Mouse (Mus musculus): ENCODE measurements around the gene Crtc3.

Gene Crtc3

GRCm38 (mm10) chr7:80636953-80637800 lies 51.5 kb downstream of the Crtc3 start:
- no peak for DNase-seq

- DNase-seq, result no peak
Observed at GRCm38 (mm10) chr7:80636288-80636952, 52.3 kb downstream of the Crtc3 start.

- DNase-seq, result no peak
Observed at GRCm38 (mm10) chr7:80635866-80636265, 52.8 kb downstream of the Crtc3 start.

GRCm38 (mm10) chr7:80634741-80635140 lies 53.9 kb downstream of the Crtc3 start:
- DNase-seq, result no peak

GRCm38 (mm10) chr7:80633635-80634034 lies 55.0 kb downstream of the Crtc3 start:
- DNase-seq, result no peak

- no peak for DNase-seq
Observed at GRCm38 (mm10) chr7:80631993-80632392, 56.7 kb downstream of the Crtc3 start.

- DNase-seq, result no peak
Observed at GRCm38 (mm10) chr7:80631405-80631804, 57.3 kb downstream of the Crtc3 start.

GRCm38 (mm10) chr7:80629369-80629768 lies 59.3 kb downstream of the Crtc3 start:
- no peak for DNase-seq

GRCm38 (mm10) chr7:80628708-80629183 lies 59.9 kb downstream of the Crtc3 start:
- no peak for DNase-seq

- DNase-seq, result no peak
Observed at GRCm38 (mm10) chr7:80626943-80627342, 61.7 kb downstream of the Crtc3 start.

DNA sequence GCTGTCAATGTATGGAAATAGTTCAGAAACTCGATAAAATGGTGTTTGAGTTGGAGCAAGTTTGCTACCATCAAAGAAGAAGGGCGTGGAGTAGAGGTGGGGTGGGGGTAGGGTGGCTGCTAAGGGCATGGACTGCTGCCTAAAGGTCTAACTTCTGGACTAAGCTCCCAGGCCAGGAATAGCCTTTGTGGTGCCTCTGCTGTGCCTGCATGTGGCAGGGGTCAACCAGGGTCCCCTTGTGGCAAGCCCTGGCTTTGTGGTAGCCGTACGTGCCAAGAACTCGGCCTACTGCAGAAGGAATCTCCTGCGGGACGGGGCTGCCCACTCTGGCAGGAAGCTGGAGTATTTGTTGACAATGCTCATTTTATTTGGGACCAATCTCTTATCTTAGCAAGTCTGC lies 62.8 kb downstream of the Crtc3 start:
- no peak for DNase-seq

GRCm38 (mm10) chr7:80623276-80623675 lies 65.4 kb downstream of the Crtc3 start:
- DNase-seq, result no peak

GRCm38 (mm10) chr7:80616096-80616495 lies 72.6 kb downstream of the Crtc3 start:
- DNase-seq, result no peak

DNA sequence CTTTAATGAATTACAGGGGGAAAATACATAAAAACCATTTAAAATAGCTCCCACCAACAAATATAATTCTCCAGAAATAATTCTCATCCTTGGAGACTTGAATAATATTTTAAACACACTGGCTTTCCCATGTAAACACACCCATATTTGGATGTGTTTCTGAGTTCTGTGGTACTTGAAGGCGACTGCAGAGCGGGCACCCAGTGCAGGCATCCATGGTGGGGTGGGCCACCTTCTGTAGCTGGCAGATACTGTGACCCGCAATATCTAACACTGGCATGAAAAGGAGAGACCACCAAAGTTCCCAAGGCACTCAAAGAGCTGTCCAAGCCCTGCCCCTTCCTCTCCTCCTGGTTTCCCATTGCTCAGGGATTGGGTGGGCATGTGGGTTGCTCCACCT lies 74.6 kb downstream of the Crtc3 start:
- DNase-seq, result no peak

GRCm38 (mm10) chr7:80612191-80612787 lies 76.4 kb downstream of the Crtc3 start:
- DNase-seq, result no peak

DNA sequence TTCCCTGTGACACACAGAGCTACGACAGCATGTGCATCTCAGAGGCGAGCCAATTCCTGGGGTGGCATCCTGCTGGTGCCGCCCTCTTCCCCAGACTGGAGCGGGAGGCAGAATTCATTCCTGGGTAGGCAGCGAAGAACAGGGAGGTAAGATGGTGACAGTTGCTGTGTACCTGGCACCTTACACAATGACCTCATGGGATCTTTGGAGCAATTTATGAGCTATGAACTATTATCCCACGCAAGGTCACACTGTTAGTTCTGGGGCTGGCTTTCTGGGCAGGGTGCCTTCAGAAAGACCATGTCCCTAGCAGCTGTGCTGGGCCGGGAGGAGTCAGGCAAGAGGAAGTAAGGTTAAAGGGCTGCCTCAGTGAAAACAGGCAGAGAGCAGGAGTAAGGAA lies 77.0 kb downstream of the Crtc3 start:
- DNase-seq, result no peak

- no peak for DNase-seq
Observed at GRCm38 (mm10) chr7:80607503-80607902, 81.2 kb downstream of the Crtc3 start.

GRCm38 (mm10) chr7:80606435-80606834 lies 82.2 kb downstream of the Crtc3 start:
- no peak for DNase-seq

GRCm38 (mm10) chr7:80605557-80605930 lies 83.1 kb downstream of the Crtc3 start:
- no peak for DNase-seq

DNA sequence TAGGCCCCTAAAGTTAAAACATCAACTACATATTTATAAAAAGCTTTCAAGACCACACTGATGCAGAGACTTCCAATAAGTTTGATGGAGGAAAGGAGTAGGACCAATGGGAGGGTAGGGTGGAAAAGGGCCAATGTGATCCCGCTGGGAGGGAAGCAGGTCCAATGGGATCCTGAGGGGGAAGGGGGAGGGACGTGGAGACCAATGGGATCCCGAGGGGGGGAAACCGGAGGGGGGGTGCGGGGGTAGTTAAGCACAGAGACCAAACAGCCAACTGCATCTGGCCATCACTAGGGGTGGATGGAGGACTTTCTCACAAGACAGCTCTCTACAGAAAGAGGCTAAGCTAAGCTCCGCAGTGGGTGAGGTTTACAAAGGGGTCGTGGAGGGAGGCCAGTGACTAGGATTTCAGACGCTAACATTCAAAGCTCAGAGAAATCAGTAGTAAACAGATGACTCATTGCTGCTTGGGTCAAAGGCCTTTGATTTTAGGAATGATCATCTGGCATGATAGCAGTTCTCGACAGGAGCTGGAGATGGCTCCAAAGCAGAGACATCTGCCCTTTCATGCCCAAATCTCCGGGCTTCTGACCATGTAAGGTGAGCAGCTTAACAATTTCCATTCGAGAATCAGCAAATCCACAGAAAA lies 83.6 kb downstream of the Crtc3 start:
- no peak for DNase-seq

- no peak for DNase-seq
Observed at GRCm38 (mm10) chr7:80602574-80602973, 86.1 kb downstream of the Crtc3 start.

DNA sequence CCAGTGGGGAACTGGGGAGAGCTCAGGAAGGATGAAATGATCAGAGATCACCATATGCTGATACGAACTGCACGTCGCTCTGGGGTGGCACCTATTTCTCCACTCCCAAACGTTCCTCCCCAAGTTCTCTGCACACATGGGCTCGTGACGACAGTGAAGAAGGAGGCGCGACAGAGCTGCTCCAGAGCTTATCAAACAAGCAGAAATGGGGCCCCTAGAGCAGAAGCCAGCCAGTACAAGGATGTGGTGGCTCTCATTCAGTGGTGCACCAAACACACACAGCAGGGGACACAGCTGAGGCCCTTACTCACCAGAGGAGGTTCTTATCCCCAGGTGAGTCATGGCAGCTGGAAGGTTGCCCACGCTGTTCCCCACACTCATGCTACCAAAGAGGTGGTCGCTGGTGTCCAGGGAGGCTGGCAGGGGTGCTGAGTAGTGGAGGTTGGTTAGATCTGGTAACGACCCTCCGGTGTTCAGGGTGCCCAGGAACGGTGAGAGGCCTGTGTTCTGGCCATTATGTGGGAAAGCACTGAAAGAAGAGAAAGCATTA lies 90.2 kb downstream of the Crtc3 start:
- no peak for DNase-seq

GRCm38 (mm10) chr7:80597900-80598299 lies 90.8 kb downstream of the Crtc3 start:
- no peak for DNase-seq
